Mouse (Mus musculus): ENCODE data around the gene Snrk.
"Not testable (repeated sequence)": the region's sequence is repeated elsewhere in the genome, so short reads cannot be mapped to it uniquely, and the experiment has no call there.

The Snrk gene

GRCm38 (mm10) chr9:122143219-122143618, 26.2 kb downstream of the Snrk start:
- DNase-seq (ENCODE audit: low read depth, low spot score) = no peak

- no peak for DNase-seq (ENCODE audit: low read depth, low spot score)
These were observed 27.7 kb downstream of the Snrk start for GRCm38 (mm10) chr9:122144776-122145175.

DNA sequence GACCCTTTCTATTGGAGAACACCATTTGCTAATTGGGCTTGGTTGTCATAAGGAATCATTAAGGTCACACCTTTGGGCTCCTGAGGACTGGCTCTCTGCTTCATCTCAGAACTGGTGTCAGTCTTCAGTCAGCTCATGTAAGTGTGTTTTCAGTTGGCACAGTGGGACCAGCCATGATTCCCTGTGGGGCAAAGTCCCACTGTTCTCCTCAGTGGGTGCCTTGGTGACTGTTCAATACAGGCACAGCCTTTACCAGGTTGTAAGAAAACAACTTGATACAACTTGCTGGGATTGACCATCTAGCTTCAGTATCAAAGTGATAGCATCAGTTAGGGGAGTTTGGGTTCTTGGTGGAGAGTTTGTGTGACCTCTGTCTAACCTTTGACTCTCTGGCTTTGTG, 28.6 kb downstream of the Snrk start:
- no peak for DNase-seq (ENCODE audit: low read depth, low spot score)

- DNase-seq (ENCODE audit: low read depth, low spot score) = no peak
These were observed 29.2 kb downstream of the Snrk start for GRCm38 (mm10) chr9:122146124-122146870.

DNA sequence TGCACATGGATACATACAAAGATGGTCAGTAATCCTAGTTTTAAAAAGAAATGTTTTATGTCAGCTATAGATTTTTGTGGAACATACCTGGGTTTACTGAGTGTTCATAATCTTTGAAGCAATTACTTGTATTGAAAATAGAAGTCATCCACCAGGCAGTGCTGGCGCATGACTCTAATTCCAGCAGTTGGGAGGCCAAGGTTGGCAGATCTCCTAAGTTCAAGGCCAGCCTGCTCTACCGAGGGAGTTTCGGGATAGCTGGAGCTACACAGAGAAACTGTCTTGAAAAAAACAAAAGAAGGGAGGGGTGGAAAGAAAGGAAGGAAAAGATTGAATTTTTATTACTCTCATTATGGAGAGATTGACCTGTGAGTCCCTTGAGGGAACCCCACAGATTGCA, 31.3 kb downstream of the Snrk start:
- DNase-seq (ENCODE audit: low read depth, low spot score) = no peak

DNA sequence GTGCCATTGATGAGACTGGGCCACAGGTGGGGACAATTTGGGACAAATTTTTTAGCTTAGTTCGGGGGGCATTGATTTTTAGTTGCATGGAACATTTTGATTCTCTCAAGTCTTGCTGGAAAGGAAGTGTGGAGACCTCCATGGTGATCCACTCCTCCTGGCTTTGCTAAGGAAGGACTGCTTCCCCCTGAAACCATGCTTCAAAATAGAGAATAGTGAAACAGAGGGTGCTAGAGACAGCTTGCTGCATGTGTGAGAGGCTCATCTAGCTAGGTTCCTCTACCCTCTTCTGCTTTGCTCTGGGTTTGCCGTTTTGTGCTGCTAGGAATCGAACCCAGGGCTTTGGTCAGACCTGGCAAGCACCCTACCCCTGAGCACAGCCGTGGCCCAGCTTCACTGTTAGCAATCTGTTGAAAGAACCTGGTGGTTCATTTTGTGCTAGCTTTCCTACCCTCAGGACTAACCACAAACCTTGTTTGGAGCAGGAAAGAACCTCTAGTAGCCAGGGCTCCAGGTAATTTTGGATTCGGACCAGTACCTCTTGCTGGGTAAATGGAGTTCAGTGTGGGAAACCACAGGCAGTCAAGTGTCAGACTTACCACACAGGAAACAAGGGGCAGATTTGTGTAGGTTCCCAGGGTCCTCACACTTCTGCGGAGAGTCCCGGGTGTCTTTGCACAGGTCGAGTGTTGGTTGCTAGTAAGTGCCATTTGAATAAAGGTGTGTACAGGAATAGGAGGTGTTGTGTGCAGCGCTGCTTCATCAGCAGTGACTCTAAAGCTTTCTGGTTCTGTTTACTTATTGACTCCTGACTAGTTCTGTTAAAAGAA, 33.1 kb downstream of the Snrk start:
- no peak for DNase-seq (ENCODE audit: low read depth, low spot score)

DNA sequence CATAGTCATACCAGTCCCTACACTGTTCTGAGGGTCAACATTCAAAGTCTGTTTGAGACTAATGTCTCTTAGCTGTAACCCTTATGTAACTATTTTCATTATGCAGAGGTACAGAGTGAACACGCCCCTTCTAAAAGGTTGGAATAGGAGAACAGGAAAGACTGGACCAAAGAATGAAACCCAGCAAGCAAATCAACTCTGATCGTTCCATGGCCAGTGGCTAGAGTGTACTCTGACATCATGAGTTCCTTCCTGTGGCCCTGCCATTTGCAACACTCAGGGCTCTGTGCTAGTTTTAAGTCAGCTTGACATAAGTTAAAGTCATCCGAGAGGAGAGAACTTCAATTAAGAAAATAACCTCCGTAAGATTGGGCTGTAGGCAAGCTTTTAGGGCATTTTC, 35.0 kb downstream of the Snrk start:
- no peak for DNase-seq (ENCODE audit: low read depth, low spot score)

DNA sequence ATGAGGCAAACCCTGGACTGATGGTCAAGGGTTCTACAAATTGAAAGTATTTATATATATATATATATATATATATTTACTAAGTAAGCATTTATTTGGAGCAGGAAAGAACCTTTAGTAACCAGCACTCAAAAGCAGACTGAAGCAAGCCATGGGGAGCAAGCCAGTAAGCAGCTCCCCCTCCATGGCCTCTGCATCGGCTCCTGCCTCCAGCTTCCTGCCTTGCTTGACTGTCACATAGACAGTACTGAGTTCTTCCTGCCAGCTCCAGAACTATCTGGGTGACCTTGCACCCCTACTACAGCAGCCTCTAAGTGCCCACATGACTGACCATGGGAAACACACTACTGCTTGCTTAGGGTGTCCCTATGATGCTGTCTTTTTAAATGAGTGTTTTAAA, 35.4 kb downstream of the Snrk start:
- no peak for DNase-seq (ENCODE audit: low read depth, low spot score)

DNA sequence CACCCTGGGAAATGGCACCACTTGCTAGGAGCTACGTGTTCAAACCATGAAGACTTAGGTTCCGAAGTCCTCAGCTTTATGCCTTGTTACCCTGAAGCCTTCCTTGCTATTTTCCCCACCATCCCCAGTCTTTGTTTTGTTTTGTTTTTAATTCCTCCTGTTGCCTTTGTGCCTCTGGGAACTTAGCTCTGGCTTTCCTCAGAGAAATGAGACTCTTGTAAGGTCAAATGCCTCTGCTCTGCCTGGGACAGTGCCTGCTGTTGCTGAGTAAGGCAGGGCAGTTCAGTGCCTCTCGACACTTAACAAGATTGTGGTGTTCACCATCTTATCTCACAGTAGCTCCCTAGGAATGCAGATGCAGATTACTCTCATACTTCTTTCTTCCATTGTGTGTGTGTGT, 36.4 kb downstream of the Snrk start:
- no peak for DNase-seq (ENCODE audit: low read depth, low spot score)

DNA sequence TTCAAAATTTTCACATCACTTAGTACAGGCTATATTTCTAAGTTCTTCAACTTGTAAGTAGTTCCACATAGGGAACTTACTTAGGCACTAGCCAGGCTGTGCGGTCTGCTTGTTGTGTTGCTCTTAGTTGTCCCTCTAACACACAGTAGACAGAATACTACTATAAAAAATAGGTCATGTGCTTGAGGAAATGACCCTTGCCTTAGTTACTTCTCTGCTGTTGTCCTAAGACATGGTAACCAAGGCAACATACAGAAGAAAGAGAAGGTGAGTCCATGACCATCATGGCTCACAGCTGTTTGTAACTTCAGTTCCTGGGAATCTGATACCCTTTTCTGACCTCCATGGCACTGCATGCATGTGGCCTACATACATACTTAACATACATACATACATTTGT, 38.1 kb downstream of the Snrk start:
- DNase-seq (ENCODE audit: low read depth, low spot score) = no peak

GRCm38 (mm10) chr9:122156389-122157078, 39.5 kb downstream of the Snrk start:
- no peak for DNase-seq (ENCODE audit: low read depth, low spot score)

DNA sequence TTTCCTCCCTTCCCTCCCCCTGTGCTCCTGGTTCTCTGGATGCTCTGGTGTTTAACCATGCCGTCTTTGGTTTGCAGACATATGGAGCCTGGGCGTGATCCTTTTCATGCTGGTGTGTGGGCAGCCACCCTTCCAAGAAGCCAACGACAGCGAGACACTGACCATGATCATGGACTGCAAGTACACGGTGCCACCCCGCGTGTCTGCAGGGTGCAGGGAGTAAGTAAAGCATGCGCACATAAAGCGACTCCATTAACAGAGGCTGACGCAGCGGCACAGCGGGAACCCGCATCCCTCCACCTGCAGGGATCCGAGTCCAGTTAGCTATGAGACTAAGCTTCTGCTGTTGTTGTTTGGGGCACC, 40.0 kb downstream of the Snrk start:
- DNase-seq (ENCODE audit: low read depth, low spot score) = no peak

DNA sequence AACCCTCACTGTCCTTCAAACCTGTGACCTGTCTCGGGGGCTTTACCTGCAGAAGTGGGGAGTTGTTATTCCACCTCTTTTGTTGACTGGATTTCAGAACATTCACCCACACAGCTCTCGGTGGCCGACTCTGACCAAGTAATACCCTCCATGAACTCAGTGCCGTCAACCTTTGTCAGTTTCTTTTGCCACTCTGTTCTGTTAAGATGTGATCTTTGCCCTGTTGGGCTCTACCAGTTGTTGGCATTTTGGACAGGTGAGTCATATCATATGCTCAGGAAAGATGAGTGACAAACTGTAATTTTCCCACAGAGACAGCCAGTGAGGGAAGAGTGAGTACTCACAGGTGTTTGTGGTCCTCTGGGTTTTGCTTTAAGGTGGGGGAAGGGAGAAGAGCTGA, 47.5 kb downstream of the Snrk start:
- no peak for DNase-seq (ENCODE audit: low read depth, low spot score)

GRCm38 (mm10) chr9:122167719-122168118, 50.7 kb downstream of the Snrk start:
- not testable (repeated sequence) for DNase-seq (ENCODE audit: low read depth, low spot score)

DNA sequence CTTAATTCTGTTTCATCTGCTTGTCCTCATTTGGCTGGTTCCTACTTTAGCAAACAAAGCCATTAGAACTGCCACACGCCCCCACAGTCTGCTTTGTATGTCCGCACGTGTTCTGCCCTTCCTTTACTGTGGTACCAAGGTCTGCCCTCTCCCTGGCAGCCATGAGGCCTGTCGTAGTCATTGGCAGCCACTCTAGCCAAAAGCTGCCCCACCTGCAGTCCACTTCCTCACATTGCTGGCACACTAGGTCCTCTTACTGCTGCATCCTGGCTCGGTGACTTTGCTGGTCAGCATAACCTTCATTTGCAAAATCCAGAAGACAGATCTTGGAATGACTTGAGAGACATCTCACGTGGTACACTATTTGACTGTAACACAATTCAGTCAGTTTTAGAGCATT, 52.8 kb downstream of the Snrk start:
- no peak for DNase-seq (ENCODE audit: low read depth, low spot score)

DNA sequence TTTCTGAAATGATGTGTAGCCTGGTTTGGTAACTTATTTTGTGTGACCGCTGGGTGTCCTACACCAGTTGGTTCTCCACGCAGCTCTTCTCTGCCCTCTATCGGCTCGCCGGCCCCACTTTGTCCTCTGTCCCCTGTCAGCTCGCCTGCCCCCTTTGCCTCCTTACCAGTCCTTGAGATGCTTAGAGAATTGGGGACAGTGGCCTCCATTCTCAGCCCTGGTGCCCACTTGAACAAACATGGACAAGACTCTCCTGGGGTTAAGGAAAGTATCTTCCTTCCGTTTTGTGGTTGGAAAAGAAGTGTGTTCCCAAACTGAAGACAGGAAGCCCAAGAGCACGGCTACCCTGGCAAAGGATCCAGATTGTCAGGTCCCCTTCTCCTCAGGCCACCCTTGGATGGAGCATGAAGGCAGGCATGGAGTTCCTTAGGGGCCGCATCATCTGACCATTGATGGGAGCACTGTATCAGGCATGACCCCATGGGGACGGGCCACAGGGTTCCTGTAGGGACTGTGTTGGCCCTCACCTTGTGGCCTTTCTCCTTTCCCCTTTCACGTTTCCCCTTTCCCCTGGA, 55.6 kb downstream of the Snrk start:
- DNase-seq (ENCODE audit: low read depth, low spot score) = no peak

DNA sequence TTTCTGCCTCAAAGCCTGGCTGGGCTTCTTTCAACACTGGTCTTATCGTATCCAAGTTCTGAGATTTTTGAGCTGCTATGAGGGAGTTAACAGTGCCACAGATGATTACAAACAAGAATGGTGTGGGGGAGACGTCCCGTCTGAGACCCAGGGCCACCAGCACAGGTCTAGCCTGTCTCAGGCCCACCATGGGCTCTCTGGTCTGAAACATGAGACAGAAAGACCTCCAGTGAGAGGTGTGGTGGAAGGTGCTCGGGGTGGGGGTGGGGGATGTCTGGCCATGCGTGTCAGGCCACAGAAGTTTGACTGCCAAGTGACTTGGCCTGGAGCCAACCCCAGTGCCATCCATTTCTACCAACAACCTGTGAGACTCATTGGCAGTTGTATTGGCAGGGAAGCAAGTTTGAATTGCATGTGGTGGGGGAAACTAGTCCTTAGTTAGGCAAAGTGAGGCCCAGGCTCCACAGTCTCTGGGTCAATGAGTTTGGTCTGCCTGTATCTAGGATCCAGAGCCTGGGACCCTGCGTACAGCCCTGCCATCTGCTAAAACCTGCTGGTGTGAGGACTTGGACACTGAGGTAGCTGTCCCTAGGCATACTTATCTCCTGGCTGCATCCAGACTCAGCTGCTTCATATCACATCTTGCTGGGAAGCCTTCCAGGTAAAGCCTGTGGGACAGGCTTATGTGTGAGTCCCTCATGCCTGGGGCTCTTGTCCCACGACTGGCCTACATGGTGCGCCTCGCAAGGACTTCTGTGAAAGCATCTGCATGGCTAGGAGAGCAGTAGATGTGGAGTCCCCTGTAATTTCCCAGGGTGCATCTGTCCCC, 56.6 kb downstream of the Snrk start:
- no peak for DNase-seq (ENCODE audit: low read depth, low spot score)

DNA sequence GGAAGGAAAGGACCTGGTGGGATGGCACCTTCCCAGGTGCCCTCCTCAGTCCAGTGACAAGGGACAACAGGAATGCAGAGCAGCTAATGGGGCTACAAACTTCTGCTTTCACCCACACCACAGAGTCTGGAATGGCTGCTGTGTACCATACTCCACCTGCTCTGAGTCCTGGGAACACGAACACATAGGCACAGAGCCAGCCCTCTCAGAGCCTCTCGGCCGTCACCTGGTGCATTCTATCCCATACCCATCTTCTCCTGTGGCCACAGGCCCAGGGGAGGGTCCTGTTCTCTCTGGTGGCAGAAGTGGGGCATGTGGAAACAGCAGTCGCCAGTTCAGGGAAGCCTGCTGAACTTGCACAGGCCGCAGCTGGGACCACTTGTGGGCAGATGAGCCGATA, 57.7 kb downstream of the Snrk start:
- DNase-seq (ENCODE audit: low read depth, low spot score) = no peak

- no peak for DNase-seq (ENCODE audit: low read depth, low spot score)
These were observed 60.5 kb downstream of the Snrk start for GRCm38 (mm10) chr9:122177256-122178220.

GRCm38 (mm10) chr9:122178427-122178826, 61.4 kb downstream of the Snrk start:
- DNase-seq (ENCODE audit: low read depth, low spot score) = peak; percentile 70

All from 3T3-L1 (cell line).